Mouse (Mus musculus) heart, embryonic 12.5 days (tissue): ENCODE results near the gene Wnt11. TPM values are rescaled to one million over a fixed set of nuclear protein-coding genes. Genes with fewer than 3 reads are reported as not detected.

Source experiments
- polyA plus RNA-seq: library from polyadenylated mRNA; unstranded; fragments of >200 nt; fragmentation: Nextera tagmentation; extraction: Ambion mirVana; gene quantifications from 2 replicates; pipeline ENCODE4 v1.2.1, GENCODE M21; 2016

Gene Wnt11
- polyA plus RNA-seq, 1 experiment from 2014 or later: 26.3 TPM

Other genes starting within 250 kb of the Wnt11 start
- 28.2 and 34.1 TPM in 2 replicates for gene Emsy, start 178.3 kb upstream of the Wnt11 start, polyA plus RNA-seq
- gene Thap12, start 132.0 kb upstream of the Wnt11 start, polyA plus RNA-seq: 49.2 and 50.1 TPM in 2 replicates